Mouse (Mus musculus): Measurements from ENCODE around the gene Gpr88. TPM values are rescaled to one million over a fixed set of nuclear protein-coding genes. Genes with fewer than 3 reads are reported as not detected.

The Gpr88 gene
- polyA plus RNA-seq, 1 experiment from 2014 or later: 0.49 TPM

GRCm38 (mm10) chr3:116216261-116216660, 37.0 kb downstream of the Gpr88 start:
- 83% methylated on average over 1 of the region's 1 CpGs for WGBS
- no peaks in the 10 kb centered on the region for H3K4me1 ChIP-seq (ENCODE audit: control insufficient read depth, insufficient read depth, low read length)
- H3K9ac ChIP-seq (ENCODE audit: low read length): no peak overlapping the region
- H3K4me3 ChIP-seq (ENCODE audit: low read depth, low read length): no peak overlapping the region
- H3K27me3 ChIP-seq (ENCODE audit: control insufficient read depth, insufficient read depth, low read length): no peaks in the 10 kb centered on the region
- H3K36me3 ChIP-seq (ENCODE audit: control insufficient read depth, insufficient read depth, low read length): no peaks in the 10 kb centered on the region
- ATAC-seq (ENCODE audit: insufficient read depth, low FRiP score, low TSS enrichment) (no peak), DNase-seq (ENCODE audit: low spot score) (no peak)
- H3K4me2 ChIP-seq (ENCODE audit: low read depth): no peak overlapping the region
- H3K27ac ChIP-seq (ENCODE audit: low read depth, low read length): no peak overlapping the region
- no peaks in the 10 kb centered on the region for H3K9me3 ChIP-seq (ENCODE audit: control insufficient read depth, low read length)

GRCm38 (mm10) chr3:116211639-116212038, 41.7 kb downstream of the Gpr88 start:
- no peak for DNase-seq (ENCODE audit: low spot score)
- no peaks in the 10 kb centered on the region for H3K4me1 ChIP-seq (ENCODE audit: control insufficient read depth, insufficient read depth, low read length)
- H3K4me3 ChIP-seq (ENCODE audit: low read depth, low read length): no peak overlapping the region
- H3K9ac ChIP-seq (ENCODE audit: low read length): no peak overlapping the region
- H3K27me3 ChIP-seq (ENCODE audit: control insufficient read depth, insufficient read depth, low read length): no peaks in the 10 kb centered on the region
- 88% methylated on average over 5 of the region's 5 CpGs for WGBS
- H3K4me2 ChIP-seq (ENCODE audit: low read depth): no peak overlapping the region
- no peak for ATAC-seq (ENCODE audit: insufficient read depth, low FRiP score, low TSS enrichment)
- no peaks in the 10 kb centered on the region for H3K9me3 ChIP-seq (ENCODE audit: control insufficient read depth, low read length)
- no peak overlapping the region for H3K27ac ChIP-seq (ENCODE audit: low read depth, low read length)
- no peaks in the 10 kb centered on the region for H3K36me3 ChIP-seq (ENCODE audit: control insufficient read depth, insufficient read depth, low read length)

- Histone ChIP-seq H3K27me3 (ENCODE audit: control insufficient read depth, insufficient read depth, low read length) (no peaks in the 10 kb centered on the region), H3K4me1 (ENCODE audit: control insufficient read depth, insufficient read depth, low read length) (no peaks in the 10 kb centered on the region), H3K4me2 (ENCODE audit: low read depth) (no peak overlapping the region), H3K27ac (ENCODE audit: low read depth, low read length) (no peak overlapping the region), H3K9ac (ENCODE audit: low read length) (no peak overlapping the region), H3K4me3 (ENCODE audit: low read depth, low read length) (no peak overlapping the region), H3K9me3 (ENCODE audit: control insufficient read depth, low read length) (no peaks in the 10 kb centered on the region), H3K36me3 (ENCODE audit: control insufficient read depth, insufficient read depth, low read length) (no peaks in the 10 kb centered on the region)
- WGBS: 76% methylated on average over 8 of the region's 8 CpGs
- DNase-seq (ENCODE audit: low spot score) (no peak), ATAC-seq (ENCODE audit: insufficient read depth, low FRiP score, low TSS enrichment) (no peak)
Measured at GRCm38 (mm10) chr3:116210720-116211121, 42.6 kb downstream of the Gpr88 start.

GRCm38 (mm10) chr3:116209214-116209613, 44.1 kb downstream of the Gpr88 start:
- H3K36me3 ChIP-seq (ENCODE audit: control insufficient read depth, insufficient read depth, low read length): no peaks in the 10 kb centered on the region
- DNase-seq (ENCODE audit: low spot score) (no peak), ATAC-seq (ENCODE audit: insufficient read depth, low FRiP score, low TSS enrichment) (no peak)
- H3K4me1 ChIP-seq (ENCODE audit: control insufficient read depth, insufficient read depth, low read length): no peaks in the 10 kb centered on the region
- H3K9me3 ChIP-seq (ENCODE audit: control insufficient read depth, low read length): no peaks in the 10 kb centered on the region
- no peak overlapping the region for H3K4me3 ChIP-seq (ENCODE audit: low read depth, low read length)
- H3K27ac ChIP-seq (ENCODE audit: low read depth, low read length): no peak overlapping the region
- no peak overlapping the region for H3K4me2 ChIP-seq (ENCODE audit: low read depth)
- 92% methylated on average over 8 of the region's 8 CpGs for WGBS
- H3K9ac ChIP-seq (ENCODE audit: low read length): no peak overlapping the region
- H3K27me3 ChIP-seq (ENCODE audit: control insufficient read depth, insufficient read depth, low read length): no peaks in the 10 kb centered on the region

- Histone ChIP-seq H3K9me3 (ENCODE audit: control insufficient read depth, low read length) (no peaks in the 10 kb centered on the region), H3K27ac (ENCODE audit: low read depth, low read length) (no peak overlapping the region), H3K4me3 (ENCODE audit: low read depth, low read length) (no peak overlapping the region), H3K36me3 (ENCODE audit: control insufficient read depth, insufficient read depth, low read length) (no peaks in the 10 kb centered on the region), H3K9ac (ENCODE audit: low read length) (no peak overlapping the region), H3K4me1 (ENCODE audit: control insufficient read depth, insufficient read depth, low read length) (no peaks in the 10 kb centered on the region), H3K27me3 (ENCODE audit: control insufficient read depth, insufficient read depth, low read length) (no peaks in the 10 kb centered on the region), H3K4me2 (ENCODE audit: low read depth) (no peak overlapping the region)
- WGBS: 81% methylated on average over 8 of the region's 8 CpGs
- DNase-seq (ENCODE audit: low spot score) (no peak), ATAC-seq (ENCODE audit: insufficient read depth, low FRiP score, low TSS enrichment) (no peak)
Measured at GRCm38 (mm10) chr3:116206306-116206834, 46.9 kb downstream of the Gpr88 start.

GRCm38 (mm10) chr3:116205346-116206219, 47.7 kb downstream of the Gpr88 start:
- Histone ChIP-seq H3K9me3 (ENCODE audit: control insufficient read depth, low read length) (no peaks in the 10 kb centered on the region), H3K4me2 (ENCODE audit: low read depth) (no peak overlapping the region), H3K4me1 (ENCODE audit: control insufficient read depth, insufficient read depth, low read length) (no peaks in the 10 kb centered on the region), H3K9ac (ENCODE audit: low read length) (no peak overlapping the region), H3K27me3 (ENCODE audit: control insufficient read depth, insufficient read depth, low read length) (no peaks in the 10 kb centered on the region), H3K4me3 (ENCODE audit: low read depth, low read length) (no peak overlapping the region), H3K27ac (ENCODE audit: low read depth, low read length) (no peak overlapping the region), H3K36me3 (ENCODE audit: control insufficient read depth, insufficient read depth, low read length) (no peaks in the 10 kb centered on the region)
- ATAC-seq (ENCODE audit: insufficient read depth, low FRiP score, low TSS enrichment) (no peak), DNase-seq (ENCODE audit: low spot score) (no peak)
- WGBS: 84% methylated on average over 13 of the region's 13 CpGs

GRCm38 (mm10) chr3:116204643-116205042, 48.7 kb downstream of the Gpr88 start:
- Histone ChIP-seq H3K4me2 (ENCODE audit: low read depth) (no peak overlapping the region), H3K27ac (ENCODE audit: low read depth, low read length) (no peak overlapping the region), H3K27me3 (ENCODE audit: control insufficient read depth, insufficient read depth, low read length) (no peaks in the 10 kb centered on the region), H3K4me1 (ENCODE audit: control insufficient read depth, insufficient read depth, low read length) (no peaks in the 10 kb centered on the region), H3K4me3 (ENCODE audit: low read depth, low read length) (no peak overlapping the region), H3K9me3 (ENCODE audit: control insufficient read depth, low read length) (no peaks in the 10 kb centered on the region), H3K36me3 (ENCODE audit: control insufficient read depth, insufficient read depth, low read length) (no peaks in the 10 kb centered on the region), H3K9ac (ENCODE audit: low read length) (no peak overlapping the region)
- no peak for DNase-seq (ENCODE audit: low spot score)
- WGBS: 74% methylated on average over 9 of the region's 9 CpGs
- ATAC-seq (ENCODE audit: insufficient read depth, low FRiP score, low TSS enrichment): no peak

- Histone ChIP-seq H3K4me3 (ENCODE audit: low read depth, low read length) (no peak overlapping the region), H3K4me2 (ENCODE audit: low read depth) (no peak overlapping the region), H3K9ac (ENCODE audit: low read length) (no peak overlapping the region), H3K36me3 (ENCODE audit: control insufficient read depth, insufficient read depth, low read length) (no peaks in the 10 kb centered on the region), H3K27ac (ENCODE audit: low read depth, low read length) (no peak overlapping the region), H3K9me3 (ENCODE audit: control insufficient read depth, low read length) (no peaks in the 10 kb centered on the region), H3K27me3 (ENCODE audit: control insufficient read depth, insufficient read depth, low read length) (no peaks in the 10 kb centered on the region), H3K4me1 (ENCODE audit: control insufficient read depth, insufficient read depth, low read length) (no peaks in the 10 kb centered on the region)
- no peak for DNase-seq (ENCODE audit: low spot score)
- ATAC-seq (ENCODE audit: insufficient read depth, low FRiP score, low TSS enrichment): no peak
- WGBS: 68% methylated on average over 3 of the region's 3 CpGs
Measured at GRCm38 (mm10) chr3:116203942-116204341, 49.4 kb downstream of the Gpr88 start.

GRCm38 (mm10) chr3:116200060-116200459, 53.2 kb downstream of the Gpr88 start:
- Histone ChIP-seq H3K27me3 (ENCODE audit: control insufficient read depth, insufficient read depth, low read length) (no peaks in the 10 kb centered on the region), H3K36me3 (ENCODE audit: control insufficient read depth, insufficient read depth, low read length) (no peaks in the 10 kb centered on the region), H3K4me2 (ENCODE audit: low read depth) (no peak overlapping the region), H3K9me3 (ENCODE audit: control insufficient read depth, low read length) (no peaks in the 10 kb centered on the region), H3K4me1 (ENCODE audit: control insufficient read depth, insufficient read depth, low read length) (no peaks in the 10 kb centered on the region), H3K9ac (ENCODE audit: low read length) (no peak overlapping the region), H3K4me3 (ENCODE audit: low read depth, low read length) (no peak overlapping the region), H3K27ac (ENCODE audit: low read depth, low read length) (no peak overlapping the region)
- 78% methylated on average over 10 of the region's 10 CpGs for WGBS
- no peak for DNase-seq (ENCODE audit: low spot score)
- ATAC-seq (ENCODE audit: insufficient read depth, low FRiP score, low TSS enrichment): no peak
